ENCODE assay signal across 8 mouse cellular contexts in the genomic region with DNA sequence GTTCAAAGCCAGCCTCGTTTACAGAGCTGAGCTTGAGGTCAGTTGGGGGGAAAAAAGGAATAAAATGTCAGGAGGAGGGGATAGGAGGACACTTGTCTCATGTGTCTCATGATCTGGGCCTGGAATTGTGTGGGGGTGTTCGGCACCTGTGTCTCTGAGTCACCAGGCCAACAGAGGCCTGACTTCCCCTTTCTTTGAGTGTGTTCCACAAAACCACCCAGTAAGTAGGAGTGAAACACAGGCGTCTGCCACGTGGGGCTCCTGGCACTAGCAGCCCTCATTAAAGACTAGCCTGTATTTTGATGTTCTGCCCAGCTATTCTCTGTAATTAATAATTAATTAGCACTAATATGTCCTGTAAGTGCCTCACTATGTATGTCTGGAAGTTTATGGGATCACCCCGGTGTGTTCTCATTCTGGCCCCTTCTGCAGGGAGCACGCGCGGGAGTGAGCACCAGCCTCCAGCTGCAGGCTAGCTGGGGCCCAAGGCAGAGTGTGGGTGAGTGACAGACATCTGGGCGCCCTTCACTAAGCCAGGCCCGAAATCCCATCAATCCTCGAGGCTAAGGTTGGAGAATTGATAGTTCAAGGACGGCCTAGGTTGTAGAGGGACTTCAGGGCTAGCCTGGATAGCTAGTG. TPM values are rescaled to one million over a fixed set of nuclear protein-coding genes. Genes with fewer than 3 reads are reported as not detected.
DNase-seq lines count a peak whose midpoint lies in the region; ATAC-seq and TF ChIP-seq lines count a peak whose summit lies in the region.

No protein-coding gene starts in this region.

- H3K4me2 ChIP-seq in forebrain, embryonic 12.5 days: peak overlapping the region; percentile 98
- H3K4me2 ChIP-seq in limb, embryonic 11.5 days (ENCODE audit: low read depth, severe bottlenecking): peak overlapping the region; percentile 99
- peak overlapping the region; percentile 99 for H3K4me2 ChIP-seq in neural tube, embryonic 12.5 days (replicated peaks)

- peaks cover 7% of the 10 kb centered on the region; the same call in 1 of the 2 replicates for H3K4me1 ChIP-seq in lung, adult 2 months (ENCODE audit: control insufficient read depth, insufficient read depth, low read length)
- H3K4me1 ChIP-seq in forebrain, embryonic 12.5 days: peaks cover 32% of the 10 kb centered on the region
- peaks cover 13% of the 10 kb centered on the region; the same call in 1 of the 2 replicates for H3K4me1 ChIP-seq in limb, embryonic 11.5 days (ENCODE audit: control insufficient read depth, insufficient read depth, low read length)
- H3K4me1 ChIP-seq in neural tube, embryonic 12.5 days: peaks cover 22% of the 10 kb centered on the region

- no peak for ATAC-seq in forebrain, embryonic 12.5 days (ENCODE audit: low FRiP score)
- ATAC-seq in limb, embryonic 11.5 days (ENCODE audit: insufficient number of reproducible peaks, low FRiP score, low TSS enrichment, low read depth): no peak
- ATAC-seq in neural tube, embryonic 12.5 days (ENCODE audit: low FRiP score, low read depth): no peak
- no peak for ATAC-seq in cerebellum, adult (ENCODE audit: insufficient number of reproducible peaks, low FRiP score, low TSS enrichment)
- ATAC-seq in CD4-positive, CD25-positive, alpha-beta regulatory T cell, adult 4 months: no peak

- H3K9me3 ChIP-seq in forebrain, embryonic 12.5 days: no peaks in the 10 kb centered on the region
- no peaks in the 10 kb centered on the region for H3K9me3 ChIP-seq in limb, embryonic 11.5 days (ENCODE audit: control insufficient read depth, low read length)
- no peaks in the 10 kb centered on the region for H3K9me3 ChIP-seq in neural tube, embryonic 12.5 days

- H3K27me3 ChIP-seq in forebrain, embryonic 12.5 days: peaks cover 34% of the 10 kb centered on the region
- H3K27me3 ChIP-seq in limb, embryonic 11.5 days (ENCODE audit: control insufficient read depth, insufficient read depth, low read length): no peaks in the 10 kb centered on the region
- 0 out of 2 replicates have a peak, but pooled peaks cover 2% of the 10 kb centered on the region for H3K27me3 ChIP-seq in neural tube, embryonic 12.5 days (replicated peaks)

- DNase-seq in lung, adult 18-20 months: peak; percentile 46 to 48
- DNase-seq in lung, adult 2 months: no peak
- no peak for DNase-seq in limb, embryonic 11.5 days (ENCODE audit: low spot score)
- no peak for DNase-seq in right cerebral cortex, postnatal 14 days

- no peak for TF ChIP-seq CTCF in lung, adult 2 months (IDR thresholded peaks at IDR 0.05; ENCODE audit: insufficient read depth, low read length)

- H3K4me3 ChIP-seq in lung, adult 2 months (replicated peaks; ENCODE audit: extremely low read depth, low read depth, low read length): no peak overlapping the region
- H3K4me3 ChIP-seq in forebrain, embryonic 12.5 days (replicated peaks): no peak overlapping the region
- H3K4me3 ChIP-seq in limb, embryonic 11.5 days (ENCODE audit: low read depth, low read length): peak overlapping the region; percentile 77; the same call in 1 of the 2 replicates
- no peak overlapping the region for H3K4me3 ChIP-seq in neural tube, embryonic 12.5 days

- no peak for TF ChIP-seq POLR2A in lung, adult 2 months (IDR thresholded peaks at IDR 0.05; ENCODE audit: borderline replicate concordance, extremely low read depth, low read depth, low read length)

- 52% methylated on average over 12 of the region's 12 CpGs for WGBS in lung, adult 2 months
- WGBS in forebrain, embryonic 12.5 days: 56% methylated on average over 12 of the region's 12 CpGs
- 48% methylated on average over 12 of the region's 12 CpGs for WGBS in limb, embryonic 11.5 days
- 57% methylated on average over 12 of the region's 12 CpGs for WGBS in neural tube, embryonic 12.5 days

- H3K27ac ChIP-seq in forebrain, embryonic 12.5 days: no peak overlapping the region
- H3K27ac ChIP-seq in limb, embryonic 11.5 days (replicated peaks; ENCODE audit: low read depth, low read length): no peak overlapping the region
- H3K27ac ChIP-seq in neural tube, embryonic 12.5 days: no peak overlapping the region

- H3K36me3 ChIP-seq in forebrain, embryonic 12.5 days (replicated peaks): no peaks in the 10 kb centered on the region
- peaks cover 2% of the 10 kb centered on the region; the same call in 1 of the 2 replicates for H3K36me3 ChIP-seq in limb, embryonic 11.5 days (ENCODE audit: control insufficient read depth, insufficient read depth, low read length)
- no peaks in the 10 kb centered on the region for H3K36me3 ChIP-seq in neural tube, embryonic 12.5 days

- 0 out of 2 replicates have a peak overlapping the region, but pooled peaks have one; percentile 36 for H3K9ac ChIP-seq in forebrain, embryonic 12.5 days
- H3K9ac ChIP-seq in limb, embryonic 11.5 days (ENCODE audit: low read length): no peak overlapping the region
- no peak overlapping the region for H3K9ac ChIP-seq in neural tube, embryonic 12.5 days

RNA-seq across cellular contexts. Expression of gene Mfsd12, which starts 0.8 kb away (rescaled TPM):
- 33.3 and 39.9 TPM in 2 replicates for polyA plus RNA-seq in lung, adult 2 months (2012; rRNA removed)
- polyA plus RNA-seq in forebrain, embryonic 12.5 days (2016; fragmentation: Nextera tagmentation; extraction: Ambion mirVana): 8.2 and 8.4 TPM in 2 replicates
- 4.7 and 5.9 TPM in 2 replicates for polyA plus RNA-seq in limb, embryonic 11.5 days (2014; fragmentation: Nextera tagmentation; extraction: Ambion mirVana)
- 16.0 and 16.8 TPM in 2 replicates for polyA plus RNA-seq in neural tube, embryonic 12.5 days (2016; fragmentation: Nextera tagmentation; extraction: Ambion mirVana)
- 1 to 10 TPM; 1.3 to 1.5 TPM for polyA plus RNA-seq in CD4-positive, CD25-positive, alpha-beta regulatory T cell, adult 4 months (2017; shearing (Covaris generic))

RNA-seq across cellular contexts. Expression of gene Hmg20b, which starts 6.2 kb away (rescaled TPM):
- 106 and 134 TPM in 2 replicates for polyA plus RNA-seq in lung, adult 2 months (2012; rRNA removed)
- polyA plus RNA-seq in forebrain, embryonic 12.5 days (2016; fragmentation: Nextera tagmentation; extraction: Ambion mirVana): 92.6 and 97.1 TPM in 2 replicates
- 129 and 130 TPM in 2 replicates for polyA plus RNA-seq in limb, embryonic 11.5 days (2014; fragmentation: Nextera tagmentation; extraction: Ambion mirVana)
- polyA plus RNA-seq in neural tube, embryonic 12.5 days (2016; fragmentation: Nextera tagmentation; extraction: Ambion mirVana): 95.6 TPM in 2 replicates
- 10 to 100 TPM; 14.4 to 17.3 TPM for polyA plus RNA-seq in CD4-positive, CD25-positive, alpha-beta regulatory T cell, adult 4 months (2017; shearing (Covaris generic))

RNA-seq across cellular contexts. Expression of gene 4930404N11Rik, which starts 9.1 kb away (rescaled TPM):
- 21.9 and 25.8 TPM in 2 replicates for polyA plus RNA-seq in lung, adult 2 months (2012; rRNA removed)
- polyA plus RNA-seq in forebrain, embryonic 12.5 days (2016; fragmentation: Nextera tagmentation; extraction: Ambion mirVana): 0.36 and 1.2 TPM in 2 replicates
- polyA plus RNA-seq in limb, embryonic 11.5 days (2014; fragmentation: Nextera tagmentation; extraction: Ambion mirVana): 0.21 and 0.45 TPM in 2 replicates
- 0.80 and 1.1 TPM in 2 replicates for polyA plus RNA-seq in neural tube, embryonic 12.5 days (2016; fragmentation: Nextera tagmentation; extraction: Ambion mirVana)
- polyA plus RNA-seq in CD4-positive, CD25-positive, alpha-beta regulatory T cell, adult 4 months (2017; shearing (Covaris generic)): 1 to 10 TPM in 1 of 2 experiments, under 1 TPM in 1; 0.34 to 2.0 TPM

RNA-seq across cellular contexts. Expression of gene Gipc3, which starts 13.4 kb away (rescaled TPM):
- polyA plus RNA-seq in lung, adult 2 months (2012; rRNA removed): 10.3 and 11.2 TPM in 2 replicates
- 0.08 TPM in 1 of 2 replicates, not detected in the other for polyA plus RNA-seq in forebrain, embryonic 12.5 days (2016; fragmentation: Nextera tagmentation; extraction: Ambion mirVana)
- not detected in 2 replicates for polyA plus RNA-seq in limb, embryonic 11.5 days (2014; fragmentation: Nextera tagmentation; extraction: Ambion mirVana)
- not detected in 2 replicates for polyA plus RNA-seq in neural tube, embryonic 12.5 days (2016; fragmentation: Nextera tagmentation; extraction: Ambion mirVana)
- under 1 TPM; 0.15 to 0.28 TPM for polyA plus RNA-seq in CD4-positive, CD25-positive, alpha-beta regulatory T cell, adult 4 months (2017; shearing (Covaris generic))

RNA-seq across cellular contexts. Expression of gene Fzr1, which starts 21.8 kb away (rescaled TPM):
- 59.3 and 61.8 TPM in 2 replicates for polyA plus RNA-seq in lung, adult 2 months (2012; rRNA removed)
- polyA plus RNA-seq in forebrain, embryonic 12.5 days (2016; fragmentation: Nextera tagmentation; extraction: Ambion mirVana): 145 and 148 TPM in 2 replicates
- polyA plus RNA-seq in limb, embryonic 11.5 days (2014; fragmentation: Nextera tagmentation; extraction: Ambion mirVana): 107 and 119 TPM in 2 replicates
- 136 and 138 TPM in 2 replicates for polyA plus RNA-seq in neural tube, embryonic 12.5 days (2016; fragmentation: Nextera tagmentation; extraction: Ambion mirVana)
- 10 to 100 TPM; 12.3 to 16.4 TPM for polyA plus RNA-seq in CD4-positive, CD25-positive, alpha-beta regulatory T cell, adult 4 months (2017; shearing (Covaris generic))

Comparison
In these comparisons a context has a peak if more than half of its experiments do, and no peak if none do; other contexts are left out.
1. DNase-seq: peak in lung, adult 18-20 months (2 of 2); none in lung, adult 2 months (single experiment), limb, embryonic 11.5 days (single experiment) and right cerebral cortex, postnatal 14 days (single experiment).
2. Peak in every context shown above with its lines, with median percentiles within 50 percentile points of each other: H3K4me2 ChIP-seq.